Mouse (Mus musculus) CH12.LX (cell line): Measurements from ENCODE around the gene 3110009E18Rik.

Experiments used
- CHD2 ChIP-seq: IDR thresholded peaks from 2 replicates; pipeline ENCODE4 v1.6.1; 2011; ENCODE audit warnings: low read length, improper control_type of control experiment
- CTCF ChIP-seq, 2 experiments: IDR thresholded peaks in 1 of 2; conservative IDR thresholded peaks in 1 of 2; 2 replicates each; pipeline ENCODE4 v1.5.1; 2011 to 2012; ENCODE audit warnings: low read depth in 2 of 2, low read length in 2 of 2, improper control_type of control experiment in 1 of 2, inconsistent platforms in 1 of 2, mild to moderate bottlenecking in 1 of 2, moderate library complexity in 1 of 2
- E2F4 ChIP-seq: IDR thresholded peaks from 2 replicates; pipeline ENCODE4 v1.6.1; 2011; ENCODE audit warnings: low read depth, low read length, improper control_type of control experiment; ENCODE audit not compliant: insufficient replicate concordance
- ELF1 ChIP-seq: IDR thresholded peaks from 2 replicates; pipeline ENCODE4 v1.6.1; 2014; ENCODE audit warnings: low read depth, mild to moderate bottlenecking, inconsistent platforms, low read length, improper control_type of control experiment
- MAX ChIP-seq: IDR thresholded peaks from 2 replicates; pipeline ENCODE4 v1.6.1; 2011; ENCODE audit warnings: low read length, improper control_type of control experiment
- MAZ ChIP-seq: IDR thresholded peaks from 2 replicates; pipeline ENCODE4 v1.6.1; 2012; ENCODE audit warnings: low read depth, mild to moderate bottlenecking, inconsistent platforms, low read length, improper control_type of control experiment, moderate library complexity
- POLR2AphosphoS2 ChIP-seq: IDR thresholded peaks from 2 replicates; pipeline ENCODE4 v1.6.1; 2011; ENCODE audit warnings: low read depth, low read length, improper control_type of control experiment
- RAD21 ChIP-seq: IDR thresholded peaks from 2 replicates; pipeline ENCODE4 v1.6.1; 2011; ENCODE audit warnings: low read depth, mild to moderate bottlenecking, low read length, improper control_type of control experiment, moderate library complexity
- SIN3A ChIP-seq: IDR thresholded peaks from 2 replicates; pipeline ENCODE4 v1.6.1; 2012; ENCODE audit warnings: low read length, improper control_type of control experiment, inconsistent platforms
- TBP ChIP-seq: conservative IDR thresholded peaks from 2 replicates; pipeline ENCODE4 v1.6.1; 2011; ENCODE audit warnings: low read depth, low read length, improper control_type of control experiment
- USF1 ChIP-seq: IDR thresholded peaks from 2 replicates; pipeline ENCODE4 v1.6.1; 2014; ENCODE audit warnings: low read depth, mild to moderate bottlenecking, inconsistent platforms, low read length, improper control_type of control experiment

- TF ChIP-seq USF1 (no peak), POLR2AphosphoS2 (no peak), CTCF (conservative IDR thresholded peaks at IDR 0.05 in 1 of 2, IDR thresholded peaks at IDR 0.05 in 1 of 2; ENCODE audit: low read depth in 2 of 2, low read length in 2 of 2) (no peak), RAD21 (no peak), MAX (no peak), SIN3A (no peak), ELF1 (no peak), E2F4 (no peak), CHD2 (no peak), MAZ (no peak), TBP (no peak)
These were observed 4.9 kb upstream of the 3110009E18Rik start for GRCm38 (mm10) chr1:120116106-120116505.
